Mouse (Mus musculus) kidney, postnatal 4 days (tissue): Measurements from ENCODE around the gene Abca1.

Experiments used
- DNase-seq, 2 experiments: peaks; one replicate each; pipeline ENCODE4 v3.0.0; 2021; ENCODE audit warnings: mixed read lengths in 2 of 2

The Abca1 gene

GRCm38 (mm10) chr4:53148817-53149216 is 10.9 kb downstream of the Abca1 start:
- DNase-seq, result no peak

GRCm38 (mm10) chr4:53147454-53147853 is 12.2 kb downstream of the Abca1 start:
- DNase-seq, result peak in 1 of 2 experiments; percentile 7

- DNase-seq, result no peak
Measured at GRCm38 (mm10) chr4:53147046-53147445, 12.6 kb downstream of the Abca1 start.

GRCm38 (mm10) chr4:53146227-53146949 is 13.3 kb downstream of the Abca1 start:
- DNase-seq, result no peak

- no peak for DNase-seq
Measured at GRCm38 (mm10) chr4:53145434-53146168, 14.1 kb downstream of the Abca1 start.

- DNase-seq, result no peak
Measured at GRCm38 (mm10) chr4:53144571-53144970, 15.1 kb downstream of the Abca1 start.

GRCm38 (mm10) chr4:53144021-53144420 is 15.7 kb downstream of the Abca1 start:
- no peak for DNase-seq

GRCm38 (mm10) chr4:53140678-53141077 is 19.0 kb downstream of the Abca1 start:
- DNase-seq, result no peak

- peak in 1 of 2 experiments; percentile 13 for DNase-seq
Measured at GRCm38 (mm10) chr4:53139495-53139894, 20.2 kb downstream of the Abca1 start.

GRCm38 (mm10) chr4:53138974-53139373 is 20.7 kb downstream of the Abca1 start:
- DNase-seq, result no peak

GRCm38 (mm10) chr4:53137087-53137486 is 22.6 kb downstream of the Abca1 start:
- no peak for DNase-seq

GRCm38 (mm10) chr4:53134816-53135215 is 24.9 kb downstream of the Abca1 start:
- peak in 1 of 2 experiments; percentile 31 for DNase-seq

GRCm38 (mm10) chr4:53133995-53134394 is 25.7 kb downstream of the Abca1 start:
- no peak for DNase-seq

- no peak for DNase-seq
Measured at GRCm38 (mm10) chr4:53131538-53131937, 28.2 kb downstream of the Abca1 start.

- no peak for DNase-seq
Measured at GRCm38 (mm10) chr4:53130622-53131517, 28.8 kb downstream of the Abca1 start.

- no peak for DNase-seq
Measured at GRCm38 (mm10) chr4:53129716-53130301, 29.9 kb downstream of the Abca1 start.

- no peak for DNase-seq
Measured at GRCm38 (mm10) chr4:53127266-53127665, 32.4 kb downstream of the Abca1 start.

- no peak for DNase-seq
Measured at GRCm38 (mm10) chr4:53126794-53127193, 32.9 kb downstream of the Abca1 start.

GRCm38 (mm10) chr4:53124837-53125490 is 34.7 kb downstream of the Abca1 start:
- no peak for DNase-seq

- no peak for DNase-seq
Measured at GRCm38 (mm10) chr4:53122310-53122709, 37.4 kb downstream of the Abca1 start.

- DNase-seq, result peak; percentile 22 to 47
Measured at GRCm38 (mm10) chr4:53121516-53122227, 38.0 kb downstream of the Abca1 start.

GRCm38 (mm10) chr4:53121084-53121483 is 38.6 kb downstream of the Abca1 start:
- no peak for DNase-seq
